Mouse (Mus musculus): ENCODE measurements at regions not wholly inside any gene's neighbourhood (a gene's known extent, or its start where the extent isn't known, plus 50 kb on each side); places are given as distances from the start of the nearest gene placed in this dataset.

- DNase-seq (ENCODE audit: low spot score in 2 of 2) = no peak
Measured at GRCm38 (mm10) chr8:89658998-89659944, 615.3 kb upstream of the Sall1 start.

- DNase-seq (ENCODE audit: low spot score in 2 of 2) = no peak
Measured at GRCm38 (mm10) chr8:89655369-89655768, 611.4 kb upstream of the Sall1 start.

GRCm38 (mm10) chr8:89649207-89649890 is 605.4 kb upstream of the Sall1 start:
- DNase-seq (ENCODE audit: low spot score in 2 of 2) = no peak

GRCm38 (mm10) chr8:89646946-89647345 is 603.0 kb upstream of the Sall1 start:
- DNase-seq (ENCODE audit: low spot score in 2 of 2) = no peak

- DNase-seq (ENCODE audit: low spot score in 2 of 2) = no peak
Measured at GRCm38 (mm10) chr8:89641339-89641738, 597.4 kb upstream of the Sall1 start.

GRCm38 (mm10) chr8:89634864-89635263 is 590.9 kb upstream of the Sall1 start:
- no peak for DNase-seq (ENCODE audit: low spot score in 2 of 2)

- DNase-seq (ENCODE audit: low spot score in 2 of 2) = no peak
Measured at GRCm38 (mm10) chr8:89632304-89632703, 588.3 kb upstream of the Sall1 start.

- no peak for DNase-seq (ENCODE audit: low spot score in 2 of 2)
Measured at GRCm38 (mm10) chr8:89630540-89630939, 586.6 kb upstream of the Sall1 start.

- DNase-seq (ENCODE audit: low spot score in 2 of 2) = no peak
Measured at GRCm38 (mm10) chr8:89618089-89618488, 574.1 kb upstream of the Sall1 start.

GRCm38 (mm10) chr8:89615863-89616558 is 572.0 kb upstream of the Sall1 start:
- peak in 1 of 2 experiments; percentile 9 for DNase-seq (ENCODE audit: low spot score in 2 of 2)

- DNase-seq (ENCODE audit: low spot score in 2 of 2) = no peak
Measured at GRCm38 (mm10) chr8:89609074-89609473, 565.1 kb upstream of the Sall1 start.

- no peak for DNase-seq (ENCODE audit: low spot score in 2 of 2)
Measured at GRCm38 (mm10) chr8:89605905-89606468, 562.0 kb upstream of the Sall1 start.

- no peak for DNase-seq (ENCODE audit: low spot score in 2 of 2)
Measured at GRCm38 (mm10) chr8:89604461-89604860, 560.5 kb upstream of the Sall1 start.

GRCm38 (mm10) chr8:89596380-89596779 is 552.4 kb upstream of the Sall1 start:
- no peak for DNase-seq (ENCODE audit: low spot score in 2 of 2)

GRCm38 (mm10) chr8:89583091-89583490 is 539.1 kb upstream of the Sall1 start:
- DNase-seq (ENCODE audit: low spot score in 2 of 2) = no peak

GRCm38 (mm10) chr8:89582566-89582965 is 538.6 kb upstream of the Sall1 start:
- no peak for DNase-seq (ENCODE audit: low spot score in 2 of 2)

GRCm38 (mm10) chr8:89571816-89572215 is 527.9 kb upstream of the Sall1 start:
- peak; percentile 90 for DNase-seq (ENCODE audit: low spot score in 2 of 2)

GRCm38 (mm10) chr8:89570639-89571325 is 526.8 kb upstream of the Sall1 start:
- no peak for DNase-seq (ENCODE audit: low spot score in 2 of 2)

- DNase-seq (ENCODE audit: low spot score in 2 of 2) = no peak
Measured at GRCm38 (mm10) chr8:89569406-89569805, 525.4 kb upstream of the Sall1 start.

GRCm38 (mm10) chr8:89568641-89569040 is 524.7 kb upstream of the Sall1 start:
- DNase-seq (ENCODE audit: low spot score in 2 of 2) = no peak

GRCm38 (mm10) chr8:89566986-89567385 is 523.0 kb upstream of the Sall1 start:
- no peak for DNase-seq (ENCODE audit: low spot score in 2 of 2)

Measured in layer of hippocampus, postnatal 10 days (tissue).